Mouse (Mus musculus): ENCODE results near the gene Slc25a47. TPM values are rescaled to one million over a fixed set of nuclear protein-coding genes. Genes with fewer than 3 reads are reported as not detected.
"Not testable (repeated sequence)": the region's sequence is repeated elsewhere in the genome, so short reads cannot be mapped to it uniquely, and the experiment has no call there.

Slc25a47 gene
- polyA plus RNA-seq, 1 experiment from 2014 or later = 13.6 TPM

DNA sequence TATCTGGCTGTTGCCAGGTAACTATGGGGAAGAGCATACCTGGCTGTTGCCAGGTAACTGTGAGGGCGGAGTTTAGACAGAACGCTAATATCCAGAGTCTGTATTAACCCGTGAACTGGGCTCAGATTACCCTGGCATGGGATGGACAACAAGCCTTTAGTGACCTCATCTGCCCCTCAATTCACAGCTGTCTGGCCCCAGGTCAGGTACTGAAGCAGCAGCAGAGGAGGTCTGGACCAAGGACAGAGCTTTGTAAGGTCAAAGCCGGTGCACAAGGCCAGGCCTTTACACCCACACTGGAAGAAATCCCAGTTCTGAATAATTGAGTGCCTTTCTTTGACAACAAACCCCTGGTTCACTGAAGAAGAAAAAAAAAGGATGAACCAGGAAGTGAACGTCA, 6.2 kb upstream of the Slc25a47 start:
- ATAC-seq (ENCODE audit: low FRiP score, low read depth) = no peak
- 80% methylated on average over 5 of the region's 5 CpGs for WGBS

DNA sequence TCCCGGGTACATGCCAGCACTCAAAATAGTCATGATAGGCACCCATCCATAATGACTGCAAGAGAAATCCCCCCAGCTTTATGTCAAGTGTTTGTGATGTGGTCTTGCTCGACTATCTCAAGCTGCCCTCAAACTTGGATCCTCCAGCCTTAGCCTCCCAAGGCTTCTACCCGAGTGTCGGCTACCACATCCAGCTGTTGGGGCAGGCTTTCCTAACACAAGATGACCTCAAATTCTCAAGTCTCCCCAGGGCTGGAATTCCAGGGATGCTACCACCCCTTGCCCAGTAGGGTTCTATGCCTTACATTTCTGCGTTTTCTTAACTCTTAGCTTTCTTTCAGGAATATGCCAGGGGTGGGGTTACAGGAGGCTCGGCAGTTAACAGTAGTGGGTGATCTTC, 5.5 kb upstream of the Slc25a47 start:
- no peaks in the 10 kb centered on the region for H3K9me3 ChIP-seq
- no peak overlapping the region for H3K9ac ChIP-seq
- peaks cover 31% of the 10 kb centered on the region for H3K36me3 ChIP-seq
- H3K27me3 ChIP-seq = no peaks in the 10 kb centered on the region
- no peak for ATAC-seq (ENCODE audit: low FRiP score, low read depth)
- H3K4me3 ChIP-seq = no peak overlapping the region
- no peak overlapping the region for H3K27ac ChIP-seq
- WGBS = 87% methylated on average over 6 of the region's 6 CpGs
- H3K4me1 ChIP-seq = peaks cover 24% of the 10 kb centered on the region
- H3K4me2 ChIP-seq (replicated peaks) = no peak overlapping the region

More for the DNA sequence above, 6.2 kb upstream of the Slc25a47 start:
- peaks cover 17% of the 10 kb centered on the region for H3K4me1 ChIP-seq
- H3K9me3 ChIP-seq = no peaks in the 10 kb centered on the region
- H3K4me3 ChIP-seq = no peak overlapping the region
- H3K4me2 ChIP-seq (replicated peaks) = no peak overlapping the region
- no peak overlapping the region for H3K9ac ChIP-seq
- peaks cover 31% of the 10 kb centered on the region for H3K36me3 ChIP-seq
- no peak overlapping the region for H3K27ac ChIP-seq
- no peaks in the 10 kb centered on the region for H3K27me3 ChIP-seq

DNA sequence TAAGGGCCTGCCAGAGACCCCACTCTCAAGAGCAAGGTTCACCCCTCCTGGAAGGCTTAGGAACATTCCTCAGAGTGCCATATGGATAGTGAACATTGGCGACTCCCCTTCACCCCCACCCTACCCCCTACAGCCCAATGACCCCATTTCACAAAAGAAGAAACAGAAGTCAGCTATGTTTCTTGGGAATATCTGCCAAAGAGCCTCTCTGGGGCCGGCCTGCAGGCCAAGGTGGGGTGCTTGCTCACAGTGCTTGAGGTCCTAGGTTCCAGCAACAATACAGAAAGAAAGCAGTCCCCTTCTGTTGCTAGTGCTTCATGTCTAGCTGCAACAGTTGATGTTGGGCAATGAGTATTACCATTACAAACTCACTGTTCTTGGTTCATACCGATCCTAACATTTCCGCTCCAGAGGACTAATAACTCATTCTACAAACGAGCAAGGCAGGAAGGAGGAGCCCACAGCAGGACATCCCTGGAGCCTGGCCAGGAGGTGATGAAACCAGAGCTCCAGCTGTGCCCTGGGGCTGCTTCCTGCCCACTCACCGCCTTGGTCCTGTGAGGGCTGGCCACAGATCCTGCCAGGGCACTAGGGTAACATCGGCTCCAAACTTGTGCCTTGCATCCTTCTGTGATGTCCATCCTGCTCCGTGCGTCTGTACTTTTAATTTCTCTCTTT, 3.7 kb upstream of the Slc25a47 start:
- no peak for ATAC-seq (ENCODE audit: low FRiP score, low read depth)
- no peaks in the 10 kb centered on the region for H3K27me3 ChIP-seq
- 58% methylated on average over 9 of the region's 9 CpGs for WGBS
- no peaks in the 10 kb centered on the region for H3K9me3 ChIP-seq
- peaks cover 16% of the 10 kb centered on the region for H3K36me3 ChIP-seq
- H3K4me2 ChIP-seq (replicated peaks) = no peak overlapping the region
- H3K4me3 ChIP-seq = no peak overlapping the region
- H3K4me1 ChIP-seq = peaks cover 30% of the 10 kb centered on the region
- no peak overlapping the region for H3K9ac ChIP-seq
- no peak overlapping the region for H3K27ac ChIP-seq

DNA sequence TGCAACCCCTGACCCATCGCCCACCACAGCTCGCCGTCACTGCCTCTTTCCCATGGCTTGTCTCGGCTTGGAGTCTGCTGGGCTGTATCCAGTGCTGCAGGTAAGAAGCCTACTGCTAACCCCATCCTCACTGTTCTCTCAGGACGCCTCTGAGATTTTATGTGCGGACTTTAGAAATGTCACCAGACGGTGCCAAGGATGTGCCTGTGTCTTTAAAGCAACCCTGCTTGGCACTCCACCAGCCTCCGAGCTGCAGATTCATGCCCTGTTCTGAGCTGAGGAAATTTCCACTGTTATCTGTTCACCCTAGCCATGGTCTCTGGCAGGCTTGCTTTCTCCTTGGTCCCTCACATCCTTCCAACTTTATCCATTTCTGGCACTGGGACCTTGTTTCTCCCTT, 3.0 kb upstream of the Slc25a47 start:
- no peaks in the 10 kb centered on the region for H3K9me3 ChIP-seq
- WGBS = 84% methylated on average over 8 of the region's 8 CpGs
- no peak overlapping the region for H3K9ac ChIP-seq
- H3K4me1 ChIP-seq = peaks cover 38% of the 10 kb centered on the region
- no peak for ATAC-seq (ENCODE audit: low FRiP score, low read depth)
- no peak overlapping the region for H3K4me2 ChIP-seq (replicated peaks)
- no peak overlapping the region for H3K4me3 ChIP-seq
- no peak overlapping the region for H3K27ac ChIP-seq
- H3K27me3 ChIP-seq = no peaks in the 10 kb centered on the region
- peaks cover 14% of the 10 kb centered on the region for H3K36me3 ChIP-seq

DNA sequence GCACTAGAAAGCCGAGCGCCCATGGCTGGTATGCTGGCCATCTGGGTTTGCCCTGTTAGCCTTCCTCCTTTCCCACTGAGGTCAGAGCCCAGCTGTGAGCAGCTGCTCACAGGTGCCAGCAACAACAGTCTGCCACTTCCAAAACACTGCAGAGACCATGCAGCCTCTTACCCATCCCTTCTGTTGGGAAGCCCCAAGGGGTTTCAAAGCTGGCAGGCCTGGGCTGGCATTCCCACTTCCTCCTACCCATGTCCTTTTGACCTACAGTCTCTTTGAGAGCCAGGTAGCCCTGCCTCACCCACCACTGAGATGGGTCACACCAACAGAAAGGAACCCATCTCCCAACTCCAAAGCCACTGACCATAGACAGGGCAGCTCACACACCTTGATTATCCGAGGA, 2.4 kb upstream of the Slc25a47 start:
- no peak overlapping the region for H3K9ac ChIP-seq
- H3K36me3 ChIP-seq = peaks cover 8% of the 10 kb centered on the region
- no peak overlapping the region for H3K27ac ChIP-seq

DNA sequence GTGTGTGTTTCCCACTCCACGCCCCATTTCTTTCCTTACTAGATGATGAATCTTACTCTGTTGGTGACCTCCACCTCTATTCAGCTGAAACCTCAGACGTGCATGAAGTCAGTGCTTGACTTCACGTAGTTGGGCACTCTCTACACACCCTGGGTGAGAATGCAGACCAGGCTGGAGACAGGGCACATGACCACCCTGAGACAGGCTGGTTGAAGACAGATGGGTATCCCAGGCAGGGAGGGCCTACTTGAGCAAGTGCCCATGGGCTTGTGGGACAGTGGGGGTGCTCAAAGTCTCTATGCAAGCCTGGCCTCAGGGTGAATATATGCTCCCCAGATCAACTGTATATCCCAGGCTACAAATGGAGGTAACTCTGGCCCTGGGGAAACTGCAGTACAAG, 1.5 kb upstream of the Slc25a47 start:
- peak overlapping the region; percentile 96 for H3K4me2 ChIP-seq (replicated peaks)
- no peak for ATAC-seq (ENCODE audit: low FRiP score, low read depth)
- 81% methylated on average over 3 of the region's 3 CpGs for WGBS
- peaks cover 50% of the 10 kb centered on the region for H3K4me1 ChIP-seq
- H3K27me3 ChIP-seq = no peaks in the 10 kb centered on the region
- no peaks in the 10 kb centered on the region for H3K9me3 ChIP-seq
- H3K9ac ChIP-seq = peak overlapping the region; percentile 91; the same call in 1 of the 2 replicates
- H3K4me3 ChIP-seq = peak overlapping the region; percentile 76
- no peak overlapping the region for H3K27ac ChIP-seq
- peaks cover 5% of the 10 kb centered on the region; the same call in 1 of the 2 replicates for H3K36me3 ChIP-seq

More for the DNA sequence above, 2.4 kb upstream of the Slc25a47 start:
- Histone ChIP-seq H3K4me3 (no peak overlapping the region), H3K27me3 (no peaks in the 10 kb centered on the region), H3K4me1 (peaks cover 44% of the 10 kb centered on the region), H3K9me3 (no peaks in the 10 kb centered on the region), H3K4me2 (replicated peaks) (no peak overlapping the region)
- no peak for ATAC-seq (ENCODE audit: low FRiP score, low read depth)
- 84% methylated on average over 3 of the region's 3 CpGs for WGBS

DNA sequence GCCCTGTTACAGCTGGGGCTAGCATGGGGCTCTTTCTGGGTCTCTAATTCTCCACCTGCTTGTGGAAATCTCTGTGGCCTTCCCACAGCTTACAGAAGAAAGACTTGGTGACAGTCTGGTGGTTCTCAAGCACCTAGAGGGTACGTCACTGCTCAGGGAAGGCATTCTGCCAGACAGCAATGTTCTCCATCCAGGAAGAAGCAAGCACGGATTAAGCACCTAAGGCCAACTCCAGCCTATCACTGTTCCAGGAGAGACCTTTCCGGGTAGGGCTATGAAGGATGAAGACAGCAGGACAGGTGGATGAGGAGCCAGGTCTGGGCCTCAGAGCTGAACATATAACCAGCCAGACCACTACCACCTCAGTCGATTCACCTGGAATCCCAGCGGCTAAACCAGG, 1.1 kb upstream of the Slc25a47 start:
- Histone ChIP-seq H3K9me3 (no peaks in the 10 kb centered on the region), H3K36me3 (peaks cover 5% of the 10 kb centered on the region; the same call in 1 of the 2 replicates), H3K27me3 (no peaks in the 10 kb centered on the region), H3K27ac (no peak overlapping the region), H3K4me2 (replicated peaks) (peak overlapping the region; percentile 96), H3K4me1 (peaks cover 50% of the 10 kb centered on the region), H3K9ac (peak overlapping the region; percentile 91), H3K4me3 (peak overlapping the region; percentile 76)
- no peak for ATAC-seq (ENCODE audit: low FRiP score, low read depth)
- 38% methylated on average over 5 of the region's 5 CpGs for WGBS

DNA sequence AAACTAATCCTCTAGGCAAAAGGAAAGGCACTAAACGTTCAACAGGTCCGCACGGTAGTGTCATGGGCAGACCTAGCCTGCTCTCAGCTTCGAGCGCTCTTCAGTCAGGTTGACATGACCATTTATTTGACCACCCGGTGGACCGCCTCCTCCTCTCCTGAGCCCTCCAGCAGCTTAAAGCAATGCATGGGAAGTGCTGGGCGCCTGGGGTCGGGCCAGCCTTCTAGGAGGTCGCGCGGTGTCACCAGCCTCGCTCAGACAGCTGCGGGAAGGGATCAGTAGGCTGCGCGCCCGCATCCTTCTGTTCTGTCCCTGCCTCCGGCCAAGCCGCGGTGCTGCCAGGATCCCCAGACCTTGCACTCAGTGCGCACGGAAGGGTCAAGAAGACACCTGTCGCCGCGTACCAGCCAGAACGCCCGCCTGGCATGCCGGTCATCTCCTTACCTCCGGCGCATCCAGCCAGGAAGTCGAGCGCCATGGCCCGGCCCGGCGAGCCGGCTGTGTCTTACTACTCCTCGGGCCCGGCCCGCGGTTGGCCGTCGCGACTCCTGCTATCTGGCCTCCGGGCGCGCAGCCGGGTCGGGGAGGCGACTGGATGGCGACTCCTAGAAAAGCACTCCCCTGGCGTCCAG, 522 bp upstream of the Slc25a47 start:
- H3K4me1 ChIP-seq = peaks cover 52% of the 10 kb centered on the region
- no peaks in the 10 kb centered on the region for H3K9me3 ChIP-seq
- peak overlapping the region; percentile 96 for H3K4me2 ChIP-seq (replicated peaks)
- WGBS = 2% methylated on average over 51 of the region's 51 CpGs
- H3K27ac ChIP-seq = no peak overlapping the region
- H3K36me3 ChIP-seq = peaks cover 5% of the 10 kb centered on the region; the same call in 1 of the 2 replicates
- peak overlapping the region; percentile 91 for H3K9ac ChIP-seq
- ATAC-seq (ENCODE audit: low FRiP score, low read depth) = no peak; the same call in 1 of the 2 replicates
- peak overlapping the region; percentile 76 for H3K4me3 ChIP-seq
- H3K27me3 ChIP-seq = no peaks in the 10 kb centered on the region

DNA sequence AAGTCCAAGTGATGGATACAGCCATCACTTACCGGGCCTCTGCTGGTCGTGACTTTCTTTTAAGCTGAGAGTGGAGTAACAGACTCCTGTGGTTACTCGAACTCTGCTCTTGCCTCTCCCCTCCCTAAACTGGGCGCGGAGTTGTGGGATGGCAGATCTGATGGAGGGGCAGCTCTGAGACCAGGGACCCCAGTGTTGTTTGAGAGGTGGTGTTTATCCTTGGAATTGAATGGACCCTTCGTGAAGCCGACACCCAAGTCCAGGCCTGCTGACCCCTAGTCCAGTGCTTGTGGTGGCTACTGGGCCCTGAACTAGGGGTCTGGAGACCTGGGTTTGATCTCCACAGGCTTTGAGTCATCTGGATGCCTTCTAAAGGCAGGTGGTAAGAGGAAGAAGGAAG, 876 bp downstream of the Slc25a47 start:
- 45% methylated on average over 7 of the region's 7 CpGs for WGBS
- Histone ChIP-seq H3K9me3 (no peaks in the 10 kb centered on the region), H3K27me3 (no peaks in the 10 kb centered on the region), H3K4me1 (peaks cover 52% of the 10 kb centered on the region), H3K4me2 (replicated peaks) (peak overlapping the region; percentile 96), H3K36me3 (peaks cover 17% of the 10 kb centered on the region), H3K4me3 (peak overlapping the region; percentile 76), H3K27ac (peak overlapping the region; percentile 84; the same call in 1 of the 2 replicates), H3K9ac (peak overlapping the region; percentile 91)
- ATAC-seq (ENCODE audit: low FRiP score, low read depth) = no peak

DNA sequence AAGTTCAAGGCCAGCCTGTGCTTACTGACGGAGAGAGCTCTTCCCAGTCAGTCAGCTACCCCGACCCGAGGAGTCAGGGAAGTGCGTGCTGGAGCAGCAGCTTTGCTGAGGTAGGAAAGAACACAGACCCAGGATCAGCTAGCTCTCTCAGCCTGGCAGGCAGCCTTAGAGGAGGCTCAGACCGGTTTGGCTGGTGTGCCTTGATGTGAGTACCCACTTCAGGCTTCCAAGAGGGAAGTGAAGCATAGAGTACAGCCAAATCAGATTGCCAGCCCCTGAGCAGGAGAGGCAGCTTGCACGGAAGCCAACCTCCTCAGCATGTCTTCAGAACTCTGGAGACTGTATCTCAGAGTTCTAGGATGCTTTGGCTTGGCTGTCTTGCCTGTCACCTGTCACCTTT, 5.3 kb downstream of the Slc25a47 start:
- Histone ChIP-seq H3K9me3 (no peaks in the 10 kb centered on the region), H3K9ac (no peak overlapping the region), H3K4me2 (replicated peaks) (no peak overlapping the region), H3K36me3 (peaks cover 59% of the 10 kb centered on the region), H3K4me3 (no peak overlapping the region), H3K4me1 (peaks cover 27% of the 10 kb centered on the region), H3K27ac (no peak overlapping the region), H3K27me3 (no peaks in the 10 kb centered on the region)
- no peak for ATAC-seq (ENCODE audit: low FRiP score, low read depth)
- WGBS = 94% methylated on average over 6 of the region's 6 CpGs

DNA sequence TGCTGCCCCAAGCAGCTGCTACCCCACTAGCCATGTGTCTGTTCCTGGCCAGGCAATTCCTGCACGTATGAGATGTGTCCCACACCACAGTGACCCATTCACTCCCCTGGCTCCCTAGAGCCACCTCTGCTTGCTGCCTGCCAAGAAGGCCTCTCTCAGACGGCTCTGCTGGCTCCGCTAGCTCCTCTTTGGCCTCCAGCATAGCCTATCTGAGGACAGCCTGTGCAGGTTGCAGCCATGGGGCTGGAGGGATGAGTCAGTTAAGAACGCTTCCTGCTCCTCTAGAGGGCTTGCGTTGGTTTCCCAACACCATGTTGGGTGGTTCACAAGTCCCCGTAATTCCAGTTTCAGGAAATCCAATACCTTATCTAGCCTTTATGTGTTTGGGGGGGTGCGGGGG, 6.8 kb downstream of the Slc25a47 start:
- peaks cover 64% of the 10 kb centered on the region for H3K36me3 ChIP-seq

DNA sequence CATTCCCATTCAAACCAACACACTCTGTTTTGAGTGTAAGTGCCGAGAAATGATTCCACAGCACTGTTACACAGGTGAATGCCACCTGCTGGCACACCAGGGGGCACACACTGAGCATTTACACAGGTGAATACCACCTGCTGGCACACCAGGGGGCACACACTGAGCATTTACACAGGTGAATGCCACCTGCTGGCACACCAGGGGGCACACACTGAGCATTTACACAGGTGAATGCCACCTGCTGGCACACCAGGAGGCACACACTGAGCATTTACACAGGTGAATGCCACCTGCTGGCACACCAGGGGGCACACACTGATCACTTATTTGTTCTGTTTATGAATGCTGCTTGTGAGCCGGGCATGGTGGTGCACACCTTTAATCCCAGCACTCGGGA, 12.2 kb downstream of the Slc25a47 start:
- H3K4me2 ChIP-seq (replicated peaks); H3K4me1 ChIP-seq; H3K4me3 ChIP-seq; H3K9me3 ChIP-seq; H3K27ac ChIP-seq; H3K9ac ChIP-seq; ATAC-seq (ENCODE audit: low FRiP score, low read depth); H3K27me3 ChIP-seq: not testable (repeated sequence)
- WGBS = 86% methylated on average over 3 of the region's 3 CpGs
- peaks cover 47% of the 10 kb centered on the region for H3K36me3 ChIP-seq

More for the DNA sequence above, 6.8 kb downstream of the Slc25a47 start:
- H3K4me3 ChIP-seq = no peak overlapping the region
- no peak overlapping the region for H3K4me2 ChIP-seq (replicated peaks)
- H3K27ac ChIP-seq = no peak overlapping the region
- peaks cover 16% of the 10 kb centered on the region for H3K4me1 ChIP-seq
- no peaks in the 10 kb centered on the region for H3K9me3 ChIP-seq
- no peaks in the 10 kb centered on the region for H3K27me3 ChIP-seq
- WGBS = 88% methylated on average over 7 of the region's 7 CpGs
- ATAC-seq (ENCODE audit: low FRiP score, low read depth) = no peak
- H3K9ac ChIP-seq = no peak overlapping the region
